Comparison of ENCODE assay signal across 8 mouse cellular contexts in genomic region chr13:75204417-75204816, GRCm38 (mm10).
DNase-seq lines count a peak whose midpoint lies in the region; TF ChIP-seq lines count a peak whose summit lies in the region.

No protein-coding gene starts in this region.

- DNase-seq in cerebellum, adult 9-10 months, result peak; percentile 16
- DNase-seq in cerebellum, adult 11-12 months, result no peak
- peak; percentile 13 for DNase-seq in layer of hippocampus, adult 9-10 months (ENCODE audit: low spot score)
- no peak for DNase-seq in layer of hippocampus, adult 8-10 months (ENCODE audit: low spot score in 2 of 2)
- DNase-seq in MEL (ENCODE audit: low read depth, low spot score), result no peak
- DNase-seq in large intestine, adult 2 months (ENCODE audit: low read depth, low spot score), result peak; percentile 46
- no peak for DNase-seq in testis, postnatal 14 days (ENCODE audit: low spot score)
- DNase-seq in urinary bladder, postnatal 10 days (ENCODE audit: low spot score), result no peak

- TF ChIP-seq CTCF in MEL (IDR thresholded peaks at IDR 0.05 in 2 of 3, conservative IDR thresholded peaks at IDR 0.05 in 1 of 3; ENCODE audit: control insufficient read depth in 1 of 3, insufficient read depth in 1 of 3, low read depth in 2 of 3, low read length in 3 of 3, poor library complexity in 1 of 3, severe bottlenecking in 1 of 3), result peak in 1 of 3 experiments; percentile 7; a peak in 1 of 6 replicates

- no peak for TF ChIP-seq EP300 in MEL (IDR thresholded peaks at IDR 0.05; ENCODE audit: low read depth in 1 of 2, low read length in 2 of 2)

- H3K4me3 ChIP-seq in MEL (ENCODE audit: control insufficient read depth in 1 of 2, insufficient read depth in 1 of 2, low read depth in 2 of 2, low read length in 2 of 2), result no peak overlapping the region

- H3K27ac ChIP-seq in MEL (ENCODE audit: control insufficient read depth, low read depth, low read length), result no peak overlapping the region

- H3K9ac ChIP-seq in MEL (ENCODE audit: control insufficient read depth, low read depth, low read length, poor library complexity, severe bottlenecking), result no peak overlapping the region

- H3K27me3 ChIP-seq in MEL (ENCODE audit: control insufficient read depth in 1 of 2, insufficient read depth in 2 of 2, low read length in 2 of 2), result no peaks in the 10 kb centered on the region

- TF ChIP-seq RAD21 in MEL (IDR thresholded peaks at IDR 0.05; ENCODE audit: low read depth, low read length), result peak; percentile 24

- no peaks in the 10 kb centered on the region for H3K9me3 ChIP-seq in MEL (replicated peaks; ENCODE audit: insufficient read depth, low read length)

- no peak for TF ChIP-seq POLR2A in MEL (IDR thresholded peaks at IDR 0.05; ENCODE audit: control insufficient read depth in 1 of 2, insufficient read depth in 1 of 2, low read depth in 1 of 2, low read length in 2 of 2, poor library complexity in 1 of 2)

- H3K36me3 ChIP-seq in MEL (ENCODE audit: control insufficient read depth in 1 of 2, insufficient read depth in 2 of 2, low read length in 2 of 2), result no peaks in the 10 kb centered on the region

- WGBS in large intestine, adult 2 months, result 7% methylated on average over 2 of the region's 2 CpGs

- no peaks in the 10 kb centered on the region for H3K4me1 ChIP-seq in MEL (ENCODE audit: control insufficient read depth in 1 of 2, insufficient read depth in 2 of 2, low read length in 2 of 2)

- no peaks in the 10 kb centered on the region for H3K79me2 ChIP-seq in MEL (ENCODE audit: control insufficient read depth, insufficient read depth, low read length, poor library complexity)

TF ChIP-seq in MEL, 35 proteins besides CTCF, POLR2A, EP300 and RAD21:
- TF ChIP-seq NELFE (IDR thresholded peaks at IDR 0.05; ENCODE audit: low read depth, low read length) (no peak), POLR2AphosphoS5 (IDR thresholded peaks at IDR 0.05; ENCODE audit: borderline replicate concordance, low read depth, low read length) (no peak), SIN3A (IDR thresholded peaks at IDR 0.05; ENCODE audit: low read length) (no peak), TCF12 (IDR thresholded peaks at IDR 0.05; ENCODE audit: low read depth, low read length) (no peak), ELF1 (IDR thresholded peaks at IDR 0.05; ENCODE audit: low read depth, low read length) (no peak), UBTF (IDR thresholded peaks at IDR 0.05; ENCODE audit: borderline replicate concordance, insufficient read depth, low read depth, low read length) (no peak), MAZ (IDR thresholded peaks at IDR 0.05; ENCODE audit: low read depth, low read length) (no peak), MAX (IDR thresholded peaks at IDR 0.05; ENCODE audit: low read length) (no peak), POLR2AphosphoS2 (IDR thresholded peaks at IDR 0.05; ENCODE audit: low read length) (no peak), KAT2A (conservative IDR thresholded peaks at IDR 0.05; ENCODE audit: low read depth, low read length) (no peak), GATA1 (IDR thresholded peaks at IDR 0.05; ENCODE audit: low read depth, low read length) (no peak), ZC3H11A (IDR thresholded peaks at IDR 0.05; ENCODE audit: low read depth, low read length) (no peak)

Comparison
In these comparisons a context has a peak if more than half of its experiments do, and no peak if none do; other contexts are left out.
1. DNase-seq: peak in cerebellum, adult 9-10 months (single experiment), layer of hippocampus, adult 9-10 months (single experiment) and large intestine, adult 2 months (single experiment); none in cerebellum, adult 11-12 months (single experiment), layer of hippocampus, adult 8-10 months (0 of 2), MEL (single experiment), testis, postnatal 14 days (single experiment) and urinary bladder, postnatal 10 days (single experiment).